Mouse (Mus musculus) midbrain, embryonic 15.5 days (tissue): Measurements from ENCODE around the gene Rad9a. TPM values are rescaled to one million over a fixed set of nuclear protein-coding genes. Genes with fewer than 3 reads are reported as not detected.
"Not testable (repeated sequence)": the region's sequence is repeated elsewhere in the genome, so short reads cannot be mapped to it uniquely, and the experiment has no call there.

Experiments used
- ATAC-seq: fragments of 200-750 bp; cut with Nextera tagmentation; replicated peaks from 2 replicates; pipeline ENCODE4 v1.8.0; 2017; ENCODE audit warnings: moderate TSS enrichment
- H3K27ac ChIP-seq: fragments of 300-500 bp; sonication (generic); 2 replicates; pipeline ENCODE4 v1.5.1; 2015; ENCODE audit warnings: mild to moderate bottlenecking, inconsistent platforms
- H3K27me3 ChIP-seq: fragments of 300-500 bp; sonication (generic); replicated peaks from 2 replicates; pipeline ENCODE4 v1.6.1; 2015; ENCODE audit warnings: inconsistent platforms
- H3K36me3 ChIP-seq: fragments of 300-500 bp; sonication (generic); replicated peaks from 2 replicates; pipeline ENCODE4 v1.6.1; 2015; ENCODE audit warnings: inconsistent platforms
- H3K4me1 ChIP-seq: fragments of 300-500 bp; sonication (generic); 2 replicates; pipeline ENCODE4 v1.6.1; 2015; ENCODE audit warnings: inconsistent platforms
- H3K4me2 ChIP-seq: fragments of 300-500 bp; sonication (generic); 2 replicates; pipeline ENCODE4 v1.6.1; 2015; ENCODE audit warnings: inconsistent platforms, mild to moderate bottlenecking, moderate library complexity
- H3K4me3 ChIP-seq: fragments of 300-500 bp; sonication (generic); 2 replicates; pipeline ENCODE4 v1.5.1; 2015; ENCODE audit warnings: mild to moderate bottlenecking, inconsistent platforms
- H3K9ac ChIP-seq: fragments of 300-500 bp; sonication (generic); 2 replicates; pipeline ENCODE4 v1.6.1; 2015; ENCODE audit warnings: mild to moderate bottlenecking, inconsistent platforms
- H3K9me3 ChIP-seq: fragments of 300-500 bp; sonication (generic); 2 replicates; pipeline ENCODE4 v1.6.1; 2016; ENCODE audit warnings: inconsistent platforms
- whole genome bisulfite sequencing: fragments of 180-500 bp; shearing (Covaris S2); methylation state at CpG from one replicate; pipeline ENCODE4 v1.1.7; 2015; ENCODE audit warnings: mixed read lengths; 5-methylcytosine and 5-hydroxymethylcytosine counted together
- polyA plus RNA-seq: library from polyadenylated mRNA; unstranded; fragments of >200 nt; fragmentation: Nextera tagmentation; extraction: Ambion mirVana; gene quantifications from 2 replicates; pipeline ENCODE4 v1.2.1, GENCODE M21; 2015

Rad9a gene
- polyA plus RNA-seq = 23.7 and 24.9 TPM in 2 replicates

DNA sequence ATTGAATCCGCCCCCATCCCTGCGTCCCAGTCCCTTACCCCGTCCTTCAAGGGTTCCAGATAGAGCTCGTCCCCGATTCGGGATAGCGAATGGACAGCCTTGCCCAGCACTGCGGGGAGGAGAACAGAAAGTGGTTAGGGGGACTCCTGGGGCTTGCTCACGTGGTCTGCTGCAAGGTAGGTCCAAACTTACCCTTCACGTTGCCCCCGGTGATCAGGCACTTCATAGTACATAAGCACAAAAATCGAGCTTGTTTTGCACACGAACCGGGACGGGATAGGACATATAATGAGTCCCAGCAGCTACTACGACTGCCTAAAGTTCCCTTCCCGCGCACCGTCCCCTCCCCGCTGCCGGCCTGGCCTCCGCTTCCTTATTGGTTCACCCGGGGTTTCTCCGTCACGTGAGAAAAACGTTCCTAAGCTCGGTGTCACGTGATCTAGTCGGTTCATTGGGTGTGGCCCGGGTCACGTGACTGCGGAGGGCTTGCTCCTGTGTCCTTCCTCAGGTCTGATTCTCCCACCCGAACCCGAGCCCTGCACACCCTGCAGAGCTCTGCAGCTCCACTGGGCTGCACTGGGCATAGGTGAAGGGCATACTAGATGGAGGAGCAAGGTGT is at the start of gene Rad9a:
Gene Rad9a, minus strand, starts transcription at position 372 of the 619 bp plus-strand sequence.
- H3K4me3 ChIP-seq = peak within 1 kb of the TSS; percentile 55
- under 1% methylated on average over 34 of the region's 34 CpGs for WGBS
- peak; percentile 85 for ATAC-seq
- H3K27ac ChIP-seq = peak within 1 kb of the TSS; percentile 55
- H3K27me3 ChIP-seq = no peaks in the 10 kb centered on the region; the same call in 1 of the 2 replicates
- no peaks in the 10 kb centered on the region for H3K9me3 ChIP-seq
- peaks cover 5% of the 10 kb centered on the region; the same call in 1 of the 2 replicates for H3K36me3 ChIP-seq
- peaks cover 21% of the 10 kb centered on the region for H3K4me1 ChIP-seq
- peak within 1 kb of the TSS; percentile 97 for H3K4me2 ChIP-seq
- peak within 1 kb of the TSS; percentile 73 for H3K9ac ChIP-seq

GRCm38 (mm10) chr19:4248683-4249082 is 47.2 kb upstream of the Rad9a start:
- ATAC-seq, H3K4me3 ChIP-seq, H3K27me3 ChIP-seq, H3K9me3 ChIP-seq, H3K4me2 ChIP-seq, H3K27ac ChIP-seq, H3K9ac ChIP-seq, H3K4me1 ChIP-seq, H3K36me3 ChIP-seq: not testable (repeated sequence)
- 75% methylated on average over 1 of the region's 1 CpGs for WGBS

DNA sequence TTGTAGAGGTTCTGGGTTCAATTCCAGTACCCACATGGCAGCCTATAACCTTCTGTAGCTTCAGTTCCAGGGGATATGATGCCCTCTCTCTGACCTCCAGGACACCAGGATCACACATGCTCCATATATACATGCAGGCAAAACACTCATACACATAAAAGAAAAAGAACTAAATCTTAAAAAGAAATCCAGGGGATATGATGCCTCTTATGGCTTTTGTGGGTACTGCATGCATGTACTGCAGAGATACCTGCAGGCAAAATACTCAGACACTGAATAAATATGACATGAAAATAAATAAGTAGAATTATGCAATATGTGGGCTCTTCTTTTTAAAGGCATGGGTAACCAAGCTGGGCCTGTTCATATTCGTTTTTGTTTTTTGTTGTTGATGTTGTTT is 45.5 kb upstream of the Rad9a start:
- Histone ChIP-seq H3K4me2 (no peak overlapping the region), H3K36me3 (no peaks in the 10 kb centered on the region), H3K9ac (no peak overlapping the region), H3K9me3 (no peaks in the 10 kb centered on the region), H3K4me1 (no peaks in the 10 kb centered on the region), H3K27me3 (no peaks in the 10 kb centered on the region; the same call in 1 of the 2 replicates), H3K27ac (no peak overlapping the region), H3K4me3 (no peak overlapping the region)
- no peak for ATAC-seq
- 63% methylated on average over 1 of the region's 1 CpGs for WGBS

GRCm38 (mm10) chr19:4244775-4245174 is 43.3 kb upstream of the Rad9a start:
- no peak for ATAC-seq
- Histone ChIP-seq H3K27ac (no peak overlapping the region), H3K9ac (no peak overlapping the region), H3K36me3 (no peaks in the 10 kb centered on the region), H3K9me3 (no peaks in the 10 kb centered on the region), H3K4me2 (no peak overlapping the region), H3K4me3 (no peak overlapping the region), H3K4me1 (no peaks in the 10 kb centered on the region), H3K27me3 (no peaks in the 10 kb centered on the region; the same call in 1 of the 2 replicates)
- 83% methylated on average over 6 of the region's 6 CpGs for WGBS

DNA sequence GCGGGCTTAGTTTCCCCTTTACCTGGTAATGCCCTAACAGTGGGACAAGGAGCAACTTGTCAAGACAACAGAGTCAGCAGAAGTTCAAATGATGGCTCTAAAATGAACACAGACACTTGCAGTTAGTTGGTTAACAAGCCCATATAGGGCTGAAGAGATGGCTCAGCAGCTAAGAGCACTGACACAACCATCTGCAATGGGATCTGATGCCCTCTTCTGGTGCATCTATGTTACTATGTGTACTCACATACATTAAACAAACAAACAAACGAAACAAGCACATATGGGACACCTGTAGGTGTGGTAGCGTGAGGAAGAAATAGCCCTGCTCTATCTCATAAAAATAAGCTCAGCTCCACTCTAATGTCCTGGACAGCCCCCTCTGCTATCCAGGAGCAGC is 41.0 kb upstream of the Rad9a start:
- Histone ChIP-seq H3K4me3 (no peak overlapping the region), H3K9ac (no peak overlapping the region), H3K4me2 (no peak overlapping the region), H3K4me1 (no peaks in the 10 kb centered on the region), H3K27me3 (no peaks in the 10 kb centered on the region), H3K9me3 (no peaks in the 10 kb centered on the region), H3K36me3 (no peaks in the 10 kb centered on the region), H3K27ac (no peak overlapping the region)
- no peak for ATAC-seq
- 68% methylated on average over 3 of the region's 3 CpGs for WGBS

DNA sequence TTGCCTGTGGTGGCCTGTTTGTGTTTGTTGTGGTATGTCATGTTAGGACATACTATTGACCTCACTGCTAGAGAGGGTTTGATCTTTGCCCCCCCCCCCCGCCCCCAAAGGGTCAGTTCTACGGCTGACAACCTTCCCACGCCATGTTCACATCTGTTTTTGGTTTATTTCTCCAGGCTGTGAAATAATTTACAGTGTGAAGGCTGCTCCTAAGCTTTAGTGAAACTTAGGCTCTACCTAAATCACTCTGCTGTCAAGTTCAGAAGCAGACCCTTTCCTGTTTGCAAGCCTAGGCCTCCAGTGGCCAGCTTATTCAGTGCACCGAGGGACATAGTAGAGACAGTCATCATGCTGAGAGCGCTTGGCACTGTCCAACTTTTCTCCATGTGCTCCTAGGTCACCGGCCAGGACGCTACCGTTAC is 38.8 kb upstream of the Rad9a start:
- 88% methylated on average over 8 of the region's 8 CpGs for WGBS
- no peaks in the 10 kb centered on the region for H3K4me1 ChIP-seq
- no peaks in the 10 kb centered on the region for H3K36me3 ChIP-seq
- ATAC-seq = no peak
- H3K4me3 ChIP-seq = no peak overlapping the region
- H3K9ac ChIP-seq = no peak overlapping the region
- H3K4me2 ChIP-seq = no peak overlapping the region
- H3K27me3 ChIP-seq = no peaks in the 10 kb centered on the region
- no peak overlapping the region for H3K27ac ChIP-seq
- H3K9me3 ChIP-seq = no peaks in the 10 kb centered on the region

DNA sequence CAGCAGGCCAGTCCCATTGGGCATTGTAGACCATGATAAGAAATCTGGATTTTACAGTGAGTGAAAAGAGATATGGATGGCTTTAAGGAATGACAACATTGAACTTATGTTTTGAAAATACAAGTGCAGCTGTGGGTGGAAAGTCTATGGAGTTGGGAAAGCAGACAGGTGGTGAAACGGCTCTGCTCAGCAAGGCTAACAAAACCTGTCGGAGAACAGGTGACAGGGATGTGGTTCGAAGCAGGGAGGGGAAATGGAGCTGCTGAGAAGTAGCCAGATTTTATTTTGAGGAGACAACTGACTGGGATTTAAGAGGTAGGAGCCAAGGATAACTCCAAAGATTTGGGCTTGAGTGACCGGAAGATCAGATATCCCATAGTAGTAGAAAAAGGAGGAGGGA is 33.1 kb upstream of the Rad9a start:
- no peaks in the 10 kb centered on the region for H3K36me3 ChIP-seq
- 78% methylated on average over 4 of the region's 4 CpGs for WGBS

DNA sequence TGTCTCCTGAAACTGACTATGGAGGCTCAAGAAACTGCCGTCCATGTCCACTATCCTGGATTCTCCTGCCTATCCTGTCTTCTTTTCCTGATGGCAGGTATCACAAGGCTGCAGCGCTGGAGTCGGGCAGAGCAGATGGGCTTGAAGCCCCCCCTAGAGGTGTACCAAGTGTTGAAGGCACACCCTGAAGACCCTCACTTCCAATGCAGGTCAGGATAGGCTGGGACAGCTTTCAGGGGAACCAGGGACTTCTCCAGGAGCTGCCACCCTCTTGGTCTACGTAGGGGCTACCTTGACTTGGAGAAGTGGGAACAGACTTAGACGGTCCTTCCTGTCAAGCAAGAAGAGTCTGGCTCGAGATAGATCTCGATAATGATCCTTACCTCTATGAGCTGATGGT is 31.2 kb upstream of the Rad9a start:
- ATAC-seq = no peak
- H3K9me3 ChIP-seq = no peaks in the 10 kb centered on the region
- H3K4me3 ChIP-seq = peak overlapping the region; percentile 63
- peak overlapping the region; percentile 79; the same call in 1 of the 2 replicates for H3K27ac ChIP-seq
- WGBS = 83% methylated on average over 7 of the region's 7 CpGs
- peak overlapping the region; percentile 84 for H3K4me2 ChIP-seq
- H3K27me3 ChIP-seq = peaks cover 12% of the 10 kb centered on the region; the same call in 1 of the 2 replicates
- H3K36me3 ChIP-seq = no peaks in the 10 kb centered on the region
- peak overlapping the region; percentile 77; the same call in 1 of the 2 replicates for H3K9ac ChIP-seq
- peaks cover 11% of the 10 kb centered on the region for H3K4me1 ChIP-seq

More for the DNA sequence above, 33.1 kb upstream of the Rad9a start:
- H3K4me2 ChIP-seq = no peak overlapping the region
- peaks cover 11% of the 10 kb centered on the region for H3K4me1 ChIP-seq
- H3K27ac ChIP-seq = no peak overlapping the region
- ATAC-seq = no peak
- no peak overlapping the region for H3K4me3 ChIP-seq
- peaks cover 3% of the 10 kb centered on the region; the same call in 1 of the 2 replicates for H3K27me3 ChIP-seq
- no peak overlapping the region for H3K9ac ChIP-seq
- H3K9me3 ChIP-seq = no peaks in the 10 kb centered on the region

DNA sequence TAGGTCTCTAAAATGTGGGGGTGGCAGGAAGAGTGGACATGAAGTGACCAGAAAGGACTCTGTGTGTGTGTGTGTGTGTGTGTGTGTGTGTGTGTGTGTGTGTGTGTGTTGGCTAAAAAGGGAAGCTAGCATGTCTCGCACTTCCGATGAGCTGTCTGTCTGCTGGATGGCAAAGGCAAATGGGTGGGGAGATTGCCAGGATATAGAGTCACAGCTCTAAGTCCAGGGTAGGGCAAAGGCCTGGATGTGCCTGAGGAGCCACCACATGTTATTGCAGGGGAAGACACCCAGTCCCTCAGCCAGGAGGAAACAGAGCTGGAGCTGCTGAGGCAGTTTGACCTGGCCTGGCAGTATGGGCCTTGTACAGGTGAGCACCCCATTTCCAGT is 30.7 kb upstream of the Rad9a start:
- peaks cover 12% of the 10 kb centered on the region; the same call in 1 of the 2 replicates for H3K27me3 ChIP-seq
- peak overlapping the region; percentile 63 for H3K4me3 ChIP-seq
- peak overlapping the region; percentile 79 for H3K27ac ChIP-seq
- H3K9me3 ChIP-seq = no peaks in the 10 kb centered on the region
- peak overlapping the region; percentile 84 for H3K4me2 ChIP-seq
- no peak; the same call in 1 of the 2 replicates for ATAC-seq
- 8% methylated on average over 2 of the region's 2 CpGs for WGBS
- no peaks in the 10 kb centered on the region for H3K36me3 ChIP-seq
- peak overlapping the region; percentile 77 for H3K9ac ChIP-seq
- peaks cover 11% of the 10 kb centered on the region for H3K4me1 ChIP-seq

- peak within 1 kb of the TSS; percentile 84 for H3K4me2 ChIP-seq
- H3K27me3 ChIP-seq = peaks cover 12% of the 10 kb centered on the region; the same call in 1 of the 2 replicates
- H3K27ac ChIP-seq = peak within 1 kb of the TSS; percentile 79
- no peaks in the 10 kb centered on the region for H3K36me3 ChIP-seq
- peak within 1 kb of the TSS; percentile 77 for H3K9ac ChIP-seq
- H3K9me3 ChIP-seq = no peaks in the 10 kb centered on the region
- 11% methylated on average over 26 of the region's 26 CpGs for WGBS
- ATAC-seq = peak; percentile 96
- H3K4me3 ChIP-seq = peak within 1 kb of the TSS; percentile 63
- H3K4me1 ChIP-seq = peaks cover 11% of the 10 kb centered on the region
Measured at GRCm38 (mm10) chr19:4231253-4232185, 30.1 kb upstream of the Rad9a start, which contains the start of gene Pold4. Gene Pold4 (plus strand): TSS chr19:4231899.

DNA sequence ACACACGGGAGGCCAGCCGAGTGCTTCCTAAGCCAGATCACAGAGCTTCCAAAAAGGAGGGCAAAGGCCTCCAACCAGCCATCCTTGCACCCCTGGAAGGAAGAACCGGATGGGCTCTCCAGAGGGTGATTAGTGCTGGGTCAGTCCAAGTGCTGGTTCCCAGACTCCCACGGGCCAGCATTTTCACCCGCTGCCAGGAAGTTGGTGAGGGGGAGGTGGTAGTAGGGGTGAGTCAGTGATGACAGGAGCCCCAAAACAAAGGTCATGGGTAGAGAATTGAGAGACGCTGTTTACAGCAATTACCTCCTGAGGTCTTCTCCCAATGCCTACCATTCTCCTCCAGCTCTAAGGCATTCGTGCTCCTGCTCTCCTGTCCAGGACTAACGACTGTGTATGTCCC is 29.0 kb upstream of the Rad9a start:
- Histone ChIP-seq H3K4me1 (peaks cover 11% of the 10 kb centered on the region), H3K4me2 (no peak overlapping the region), H3K27me3 (peaks cover 12% of the 10 kb centered on the region; the same call in 1 of the 2 replicates), H3K9ac (no peak overlapping the region), H3K9me3 (no peaks in the 10 kb centered on the region), H3K4me3 (no peak overlapping the region), H3K27ac (no peak overlapping the region), H3K36me3 (no peaks in the 10 kb centered on the region)
- WGBS = 79% methylated on average over 8 of the region's 8 CpGs
- no peak for ATAC-seq

DNA sequence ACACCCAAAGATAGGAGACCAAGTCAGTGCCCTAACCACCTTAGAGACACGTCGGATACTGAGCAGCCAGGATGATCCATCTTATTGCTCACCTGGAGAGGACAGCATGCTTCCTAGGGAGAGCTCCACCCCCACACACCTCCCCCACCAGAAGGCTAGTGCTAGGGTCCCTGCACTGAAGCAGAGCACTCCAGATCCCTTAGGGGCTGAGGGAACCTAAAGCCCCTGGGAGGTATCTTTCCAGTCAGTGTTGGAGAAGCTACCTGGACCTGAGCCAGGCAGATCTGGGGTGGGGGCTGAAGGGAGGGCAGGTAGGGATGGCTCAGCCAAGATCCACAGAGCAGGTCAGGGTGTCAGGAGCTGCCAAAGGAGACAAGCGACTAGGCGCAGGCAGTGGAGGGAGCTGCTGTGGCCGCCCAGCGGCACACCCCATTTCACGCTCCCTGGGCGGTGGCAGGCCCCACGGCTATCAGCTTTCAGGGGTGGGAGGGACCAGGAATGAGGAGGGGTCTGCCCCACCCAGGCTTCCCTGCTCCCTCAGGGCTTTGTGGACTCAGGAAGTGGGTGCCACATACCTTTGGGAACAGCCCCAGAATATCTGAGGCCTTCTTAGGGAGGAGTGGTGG is 28.1 kb upstream of the Rad9a start:
- Histone ChIP-seq H3K4me3 (no peak overlapping the region), H3K27me3 (peaks cover 12% of the 10 kb centered on the region; the same call in 1 of the 2 replicates), H3K4me1 (peaks cover 11% of the 10 kb centered on the region), H3K36me3 (no peaks in the 10 kb centered on the region), H3K4me2 (no peak overlapping the region), H3K27ac (no peak overlapping the region), H3K9ac (no peak overlapping the region), H3K9me3 (no peaks in the 10 kb centered on the region)
- 47% methylated on average over 9 of the region's 9 CpGs for WGBS
- no peak for ATAC-seq
